Mouse (Mus musculus) E14TG2a.4 (cell line): ENCODE measurements around the gene Il4ra.

ENCODE experiments used
- H3K27me3 ChIP-seq: 2 replicates; pipeline ENCODE4 v1.6.1; 2014; ENCODE audit warnings: low read length, control low read depth; ENCODE audit not compliant: insufficient read depth
- H3K36me3 ChIP-seq: 2 replicates; pipeline ENCODE4 v1.6.1; 2014; ENCODE audit warnings: low read length, control low read depth; ENCODE audit not compliant: insufficient read depth
- H3K4me1 ChIP-seq: replicated peaks from 2 replicates; pipeline ENCODE4 v1.6.1; 2014; ENCODE audit warnings: low read depth, low read length, control low read depth
- H3K4me3 ChIP-seq: replicated peaks from 2 replicates; pipeline ENCODE4 v1.5.1; 2014; ENCODE audit warnings: mild to moderate bottlenecking, low read length
- H3K9me3 ChIP-seq: 2 replicates; pipeline ENCODE4 v1.6.1; 2014; ENCODE audit warnings: low read length, control low read depth
- CTCF ChIP-seq: conservative IDR thresholded peaks from 2 replicates; pipeline ENCODE4 v1.5.1; 2014; ENCODE audit warnings: low read length
- NANOG ChIP-seq: IDR thresholded peaks from 2 replicates; pipeline ENCODE4 v1.6.1; 2014; ENCODE audit warnings: borderline replicate concordance, low read length, mixed read lengths
- POU5F1 ChIP-seq: IDR thresholded peaks from 2 replicates; pipeline ENCODE4 v1.6.1; 2014; ENCODE audit warnings: low read length, borderline replicate concordance

Il4ra gene

GRCm38 (mm10) chr7:125562413-125562812, 10.5 kb downstream of the Il4ra start:
- no peak overlapping the region for H3K4me3 ChIP-seq
- no peaks in the 10 kb centered on the region for H3K9me3 ChIP-seq
- no peaks in the 10 kb centered on the region for H3K36me3 ChIP-seq
- H3K4me1 ChIP-seq: peaks cover 5% of the 10 kb centered on the region; the same call in 1 of the 2 replicates
- TF ChIP-seq NANOG: no peak
- TF ChIP-seq POU5F1: no peak
- no peak for TF ChIP-seq CTCF
- H3K27me3 ChIP-seq: 0 out of 2 replicates have a peak, but pooled peaks cover 4% of the 10 kb centered on the region

GRCm38 (mm10) chr7:125563093-125563492, 11.2 kb downstream of the Il4ra start:
- Histone ChIP-seq H3K27me3 (0 out of 2 replicates have a peak, but pooled peaks cover 4% of the 10 kb centered on the region), H3K4me1 (peaks cover 5% of the 10 kb centered on the region; the same call in 1 of the 2 replicates), H3K4me3 (no peak overlapping the region), H3K9me3 (no peaks in the 10 kb centered on the region), H3K36me3 (no peaks in the 10 kb centered on the region)
- TF ChIP-seq CTCF: no peak
- no peak for TF ChIP-seq POU5F1

GRCm38 (mm10) chr7:125564316-125565024, 12.6 kb downstream of the Il4ra start:
- TF ChIP-seq CTCF: no peak
- TF ChIP-seq POU5F1: no peak
- TF ChIP-seq NANOG: no peak

GRCm38 (mm10) chr7:125565516-125566285, 13.8 kb downstream of the Il4ra start:
- H3K4me3 ChIP-seq: no peak overlapping the region
- TF ChIP-seq CTCF (no peak), POU5F1 (no peak), NANOG (no peak)
- no peaks in the 10 kb centered on the region for H3K9me3 ChIP-seq
- no peaks in the 10 kb centered on the region for H3K36me3 ChIP-seq
- H3K27me3 ChIP-seq: 0 out of 2 replicates have a peak, but pooled peaks cover 4% of the 10 kb centered on the region
- H3K4me1 ChIP-seq: peaks cover 5% of the 10 kb centered on the region; the same call in 1 of the 2 replicates

More at GRCm38 (mm10) chr7:125564316-125565024, 12.6 kb downstream of the Il4ra start:
- 0 out of 2 replicates have a peak, but pooled peaks cover 4% of the 10 kb centered on the region for H3K27me3 ChIP-seq
- H3K4me3 ChIP-seq: no peak overlapping the region
- no peaks in the 10 kb centered on the region for H3K9me3 ChIP-seq
- H3K36me3 ChIP-seq: no peaks in the 10 kb centered on the region
- H3K4me1 ChIP-seq: peaks cover 5% of the 10 kb centered on the region; the same call in 1 of the 2 replicates

- Histone ChIP-seq H3K36me3 (no peaks in the 10 kb centered on the region), H3K4me3 (no peak overlapping the region), H3K9me3 (no peaks in the 10 kb centered on the region), H3K4me1 (peaks cover 2% of the 10 kb centered on the region; the same call in 1 of the 2 replicates), H3K27me3 (0 out of 2 replicates have a peak, but pooled peaks cover 4% of the 10 kb centered on the region)
- TF ChIP-seq NANOG (no peak), CTCF (no peak), POU5F1 (no peak)
These were observed 14.5 kb downstream of the Il4ra start for GRCm38 (mm10) chr7:125566420-125566819.

- no peak for TF ChIP-seq POU5F1
- TF ChIP-seq NANOG: no peak
- no peak for TF ChIP-seq CTCF
- no peaks in the 10 kb centered on the region for H3K4me1 ChIP-seq
These were observed 17.0 kb downstream of the Il4ra start for GRCm38 (mm10) chr7:125568888-125569287.

GRCm38 (mm10) chr7:125571891-125572290, 20.0 kb downstream of the Il4ra start:
- Histone ChIP-seq H3K4me3 (no peak overlapping the region), H3K36me3 (no peaks in the 10 kb centered on the region), H3K4me1 (no peaks in the 10 kb centered on the region), H3K9me3 (no peaks in the 10 kb centered on the region), H3K27me3 (peaks cover 22% of the 10 kb centered on the region; the same call in 1 of the 2 replicates)
- TF ChIP-seq NANOG (no peak), POU5F1 (no peak), CTCF (no peak)

More at GRCm38 (mm10) chr7:125568888-125569287, 17.0 kb downstream of the Il4ra start:
- Histone ChIP-seq H3K36me3 (no peaks in the 10 kb centered on the region), H3K27me3 (peaks cover 15% of the 10 kb centered on the region; the same call in 1 of the 2 replicates), H3K4me3 (no peak overlapping the region), H3K9me3 (no peaks in the 10 kb centered on the region)

GRCm38 (mm10) chr7:125572737-125573136, 20.8 kb downstream of the Il4ra start:
- no peak for TF ChIP-seq NANOG
- H3K36me3 ChIP-seq: no peaks in the 10 kb centered on the region

More at GRCm38 (mm10) chr7:125572737-125573136, 20.8 kb downstream of the Il4ra start:
- Histone ChIP-seq H3K27me3 (peaks cover 22% of the 10 kb centered on the region; the same call in 1 of the 2 replicates), H3K4me1 (no peaks in the 10 kb centered on the region), H3K9me3 (no peaks in the 10 kb centered on the region), H3K4me3 (no peak overlapping the region)
